ENCODE assay signal across 24 mouse cellular contexts in the genomic region with DNA sequence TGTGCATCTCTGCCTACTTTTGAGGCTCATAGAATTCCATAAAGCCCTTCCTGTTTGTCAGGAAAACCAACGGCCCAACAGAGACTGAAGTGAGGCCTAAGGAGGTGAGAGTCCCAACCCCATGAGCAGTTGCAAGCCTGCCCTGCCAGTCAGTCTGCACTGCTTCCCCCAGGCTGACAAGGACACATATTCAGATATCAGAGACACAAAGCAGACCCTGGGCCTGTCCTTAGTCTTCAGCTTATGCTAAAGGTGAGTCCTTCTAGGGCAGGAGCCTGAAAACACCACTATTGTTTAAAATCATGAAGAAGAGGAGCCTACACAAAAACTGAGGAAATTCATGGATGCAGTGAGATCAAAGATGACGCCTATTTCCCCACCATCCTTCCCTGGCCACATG. TPM values are rescaled to one million over a fixed set of nuclear protein-coding genes. Genes with fewer than 3 reads are reported as not detected.
DNase-seq lines count a peak whose midpoint lies in the region; ATAC-seq and TF ChIP-seq lines count a peak whose summit lies in the region.
"Had no signal": no experiment of that assay in that cellular context is flagged by ENCODE, and none has a peak within 500 bp of the region (broad histone marks: within the 10 kb centered on the region; RNA-seq: fewer than 3 reads in every experiment).

No protein-coding gene starts in this region.

- no peak overlapping the region for H3K4me2 ChIP-seq in forebrain, postnatal 0 days (ENCODE audit: low read depth)
- no peak overlapping the region for H3K4me2 ChIP-seq in liver, embryonic 11.5 days
- no peak overlapping the region for H3K4me2 ChIP-seq in liver, postnatal 0 days (ENCODE audit: low read depth, low read length)
- H3K4me2 ChIP-seq: embryonic facial prominence, embryonic 13.5 days; embryonic facial prominence, embryonic 15.5 days; forebrain, embryonic 13.5 days; forebrain, embryonic 15.5 days had no signal

- H3K36me3 ChIP-seq in forebrain, embryonic 10.5 days (replicated peaks), result no peaks in the 10 kb centered on the region
- H3K36me3 ChIP-seq in forebrain, postnatal 0 days (ENCODE audit: insufficient read depth), result no peaks in the 10 kb centered on the region
- no peaks in the 10 kb centered on the region for H3K36me3 ChIP-seq in heart, embryonic 10.5 days
- no peaks in the 10 kb centered on the region for H3K36me3 ChIP-seq in heart, adult 2 months (ENCODE audit: control insufficient read depth, insufficient read depth, low read length)
- no peaks in the 10 kb centered on the region for H3K36me3 ChIP-seq in liver, embryonic 11.5 days (ENCODE audit: control insufficient read depth, insufficient read depth, low read length)
- H3K36me3 ChIP-seq in liver, postnatal 0 days (replicated peaks; ENCODE audit: insufficient read depth, low read length), result no peaks in the 10 kb centered on the region
- H3K36me3 ChIP-seq: embryonic facial prominence, embryonic 13.5 days; embryonic facial prominence, embryonic 15.5 days; forebrain, embryonic 15.5 days; G1E had no signal

- peaks cover 9% of the 10 kb centered on the region for H3K4me1 ChIP-seq in forebrain, embryonic 10.5 days
- H3K4me1 ChIP-seq in forebrain, postnatal 0 days (ENCODE audit: insufficient read depth), result no peaks in the 10 kb centered on the region
- H3K4me1 ChIP-seq in heart, embryonic 10.5 days, result no peaks in the 10 kb centered on the region
- no peaks in the 10 kb centered on the region for H3K4me1 ChIP-seq in heart, adult 2 months (ENCODE audit: control insufficient read depth, insufficient read depth, low read length)
- no peaks in the 10 kb centered on the region for H3K4me1 ChIP-seq in liver, embryonic 11.5 days (replicated peaks; ENCODE audit: control insufficient read depth, insufficient read depth, low read length)
- H3K4me1 ChIP-seq in liver, postnatal 0 days (ENCODE audit: insufficient read depth), result no peaks in the 10 kb centered on the region
- H3K4me1 ChIP-seq: embryonic facial prominence, embryonic 15.5 days; forebrain, embryonic 15.5 days had no signal

- intact Hi-C loops in heart, adult 2 months (cut with DNase I), result no loop called here

- H3K79me2 ChIP-seq in heart, adult 2 months (replicated peaks; ENCODE audit: control insufficient read depth, insufficient read depth, low read length), result no peaks in the 10 kb centered on the region

- no peak for TF ChIP-seq EP300 in heart, adult 2 months (IDR thresholded peaks at IDR 0.05; ENCODE audit: insufficient read depth, low read depth, low read length)
- TF ChIP-seq EP300 in liver, postnatal 0 days (IDR thresholded peaks at IDR 0.05; ENCODE audit: low read depth), result no peak

- H3K9ac ChIP-seq in forebrain, postnatal 0 days, result no peak overlapping the region
- no peak overlapping the region for H3K9ac ChIP-seq in heart, adult 2 months (ENCODE audit: low read depth, low read length)
- H3K9ac ChIP-seq in liver, embryonic 11.5 days (ENCODE audit: low read depth, low read length), result no peak overlapping the region
- H3K9ac ChIP-seq in liver, postnatal 0 days (replicated peaks), result no peak overlapping the region
- H3K9ac ChIP-seq: embryonic facial prominence, embryonic 13.5 days; embryonic facial prominence, embryonic 15.5 days; forebrain, embryonic 13.5 days; forebrain, embryonic 15.5 days had no signal

- no peak overlapping the region for H3K27ac ChIP-seq in forebrain, embryonic 10.5 days
- H3K27ac ChIP-seq in forebrain, postnatal 0 days (ENCODE audit: low read depth, low read length), result no peak overlapping the region
- no peak overlapping the region for H3K27ac ChIP-seq in heart, embryonic 10.5 days
- no peak overlapping the region for H3K27ac ChIP-seq in heart, adult 2 months
- H3K27ac ChIP-seq in liver, embryonic 11.5 days (ENCODE audit: low read depth, low read length), result no peak overlapping the region
- no peak overlapping the region for H3K27ac ChIP-seq in liver, postnatal 0 days (ENCODE audit: low read depth)
- H3K27ac ChIP-seq: embryonic facial prominence, embryonic 13.5 days; embryonic facial prominence, embryonic 15.5 days; forebrain, embryonic 13.5 days; forebrain, embryonic 15.5 days had no signal

- no peak for TF ChIP-seq CTCF in forebrain, postnatal 0 days (IDR thresholded peaks at IDR 0.05; ENCODE audit: low read depth)
- no peak for TF ChIP-seq CTCF in heart, adult 2 months (IDR thresholded peaks at IDR 0.05)
- no peak for TF ChIP-seq CTCF in liver, postnatal 0 days (IDR thresholded peaks at IDR 0.05; ENCODE audit: low read depth)

- WGBS in forebrain, embryonic 10.5 days, result 85% methylated on average over 2 of the region's 2 CpGs
- WGBS in forebrain, postnatal 0 days, result 73% methylated on average over 2 of the region's 2 CpGs
- WGBS in heart, embryonic 10.5 days, result 70% methylated on average over 2 of the region's 2 CpGs
- 76% methylated on average over 2 of the region's 2 CpGs for WGBS in heart, adult 2 months
- WGBS in liver, embryonic 11.5 days, result 69% methylated on average over 2 of the region's 2 CpGs
- 74% methylated on average over 2 of the region's 2 CpGs for WGBS in liver, postnatal 0 days (ENCODE audit: insufficient replicate concordance)

- no peak for TF ChIP-seq POLR2A in heart, adult 2 months (IDR thresholded peaks at IDR 0.05; ENCODE audit: insufficient read depth, low read depth, low read length)

- peak; percentile 8 for DNase-seq in forebrain, embryonic 10.5 days (ENCODE audit: extremely low spot score, low spot score)
- DNase-seq in forebrain, postnatal 0 days, result no peak
- DNase-seq in heart, embryonic 10.5 days (ENCODE audit: low spot score), result peak; percentile 67
- DNase-seq in heart, adult 2 months, result no peak
- DNase-seq in liver, embryonic 11.5 days (ENCODE audit: low spot score), result peak; percentile 5
- no peak for DNase-seq in liver, postnatal 0 days
- DNase-seq in spleen, postnatal 10 days (ENCODE audit: low spot score in 2 of 2), result no peak
- DNase-seq: adrenal gland, adult 8-10 months; adrenal gland, postnatal 14 days; adrenal gland, postnatal 36 days; B cell, adult 2 months; cerebellum, adult 11-12 months; cerebellum, adult 2 months; cerebellum, adult 9-10 months; cerebellum, postnatal 10 days; cerebellum, postnatal 25 days had no signal

- no peak for ATAC-seq in forebrain, postnatal 0 days
- ATAC-seq in liver, embryonic 11.5 days (replicated peaks; ENCODE audit: low FRiP score), result no peak
- ATAC-seq in liver, postnatal 0 days, result no peak
- ATAC-seq: activated CD4-positive, CD25-positive, alpha-beta regulatory T cell, adult 4 months; CD4-positive, CD25-positive, alpha-beta regulatory T cell, adult 4 months; forebrain, embryonic 13.5 days; forebrain, embryonic 15.5 days had no signal

- H3K4me3 ChIP-seq in forebrain, embryonic 10.5 days, result no peak overlapping the region
- H3K4me3 ChIP-seq in forebrain, postnatal 0 days (ENCODE audit: low read depth, low read length), result no peak overlapping the region
- H3K4me3 ChIP-seq in heart, embryonic 10.5 days, result no peak overlapping the region
- H3K4me3 ChIP-seq in heart, adult 2 months, result no peak overlapping the region
- no peak overlapping the region for H3K4me3 ChIP-seq in liver, embryonic 11.5 days (ENCODE audit: low read depth, low read length)
- H3K4me3 ChIP-seq in liver, postnatal 0 days (ENCODE audit: low read depth, low read length), result no peak overlapping the region
- H3K4me3 ChIP-seq: embryonic facial prominence, embryonic 13.5 days; embryonic facial prominence, embryonic 15.5 days; erythroblast, embryonic 14.5 days; forebrain, embryonic 13.5 days; forebrain, embryonic 15.5 days had no signal

- no peaks in the 10 kb centered on the region for H3K9me3 ChIP-seq in forebrain, embryonic 10.5 days
- H3K9me3 ChIP-seq in forebrain, postnatal 0 days (ENCODE audit: low read length), result no peaks in the 10 kb centered on the region
- H3K9me3 ChIP-seq in heart, embryonic 10.5 days, result no peaks in the 10 kb centered on the region
- H3K9me3 ChIP-seq in liver, embryonic 11.5 days (ENCODE audit: control insufficient read depth, low read length), result no peaks in the 10 kb centered on the region
- H3K9me3 ChIP-seq in liver, postnatal 0 days (ENCODE audit: low read length), result no peaks in the 10 kb centered on the region
- H3K9me3 ChIP-seq: embryonic facial prominence, embryonic 13.5 days; embryonic facial prominence, embryonic 15.5 days; forebrain, embryonic 13.5 days; forebrain, embryonic 15.5 days; G1E had no signal

- 0 out of 2 replicates have a peak, but pooled peaks cover 6% of the 10 kb centered on the region for H3K27me3 ChIP-seq in forebrain, embryonic 10.5 days (ENCODE audit: poor library complexity, severe bottlenecking)
- no peaks in the 10 kb centered on the region for H3K27me3 ChIP-seq in forebrain, postnatal 0 days (ENCODE audit: insufficient read depth, low read length)
- peaks cover 6% of the 10 kb centered on the region; the same call in 1 of the 2 replicates for H3K27me3 ChIP-seq in heart, embryonic 10.5 days (ENCODE audit: insufficient read depth, poor library complexity, severe bottlenecking)
- no peaks in the 10 kb centered on the region for H3K27me3 ChIP-seq in heart, adult 2 months (ENCODE audit: control insufficient read depth, insufficient read depth, low read length)
- no peaks in the 10 kb centered on the region for H3K27me3 ChIP-seq in liver, embryonic 11.5 days (replicated peaks; ENCODE audit: control insufficient read depth, insufficient read depth, low read length)
- no peaks in the 10 kb centered on the region for H3K27me3 ChIP-seq in liver, postnatal 0 days (ENCODE audit: insufficient read depth, low read length)
- H3K27me3 ChIP-seq: embryonic facial prominence, embryonic 15.5 days; forebrain, embryonic 13.5 days; forebrain, embryonic 15.5 days had no signal

RNA-seq across cellular contexts. Expression of gene Pknox2, which starts 13.5 kb away (rescaled TPM):
- polyA plus RNA-seq in forebrain, embryonic 10.5 days (2016; fragmentation: Nextera tagmentation; extraction: Ambion mirVana), result 35.3 and 36.8 TPM in 2 replicates
- total RNA-seq in forebrain, postnatal 0 days (2014; rRNA removed), result 20.9 and 26.1 TPM in 2 replicates
- polyA plus RNA-seq in forebrain, postnatal 0 days (2015; fragmentation: Nextera tagmentation; extraction: Ambion mirVana), result 26.3 and 27.9 TPM in 2 replicates
- polyA plus RNA-seq in heart, embryonic 10.5 days (2016; fragmentation: Nextera tagmentation; extraction: Ambion mirVana), result 8.8 and 9.1 TPM in 2 replicates
- total RNA-seq in heart, adult 2 months (2021), result 1 to 10 TPM; 7.8 to 9.0 TPM
- polyA plus RNA-seq in heart, adult 2 months (2012; rRNA removed), result 9.9 and 13.5 TPM in 2 replicates
- 2.9 TPM in 2 replicates for polyA plus RNA-seq in liver, embryonic 11.5 days (2014; fragmentation: Nextera tagmentation; extraction: Ambion mirVana)
- polyA plus RNA-seq in liver, postnatal 0 days (2015; fragmentation: Nextera tagmentation; extraction: Ambion mirVana), result 0.18 and 0.27 TPM in 2 replicates
- polyA plus RNA-seq: activated CD4-positive, CD25-positive, alpha-beta regulatory T cell, adult 4 months; CD4-positive, CD25-positive, alpha-beta regulatory T cell, adult 4 months; erythroblast, embryonic 14.5 days; G1E had no signal

RNA-seq across cellular contexts. Expression of gene Tmem218, which starts 47.3 kb away (rescaled TPM):
- 12.6 and 12.9 TPM in 2 replicates for polyA plus RNA-seq in forebrain, embryonic 10.5 days (2016; fragmentation: Nextera tagmentation; extraction: Ambion mirVana)
- total RNA-seq in forebrain, postnatal 0 days (2014; rRNA removed), result 4.8 and 8.4 TPM in 2 replicates
- 10.3 and 12.8 TPM in 2 replicates for polyA plus RNA-seq in forebrain, postnatal 0 days (2015; fragmentation: Nextera tagmentation; extraction: Ambion mirVana)
- 7.7 and 9.0 TPM in 2 replicates for polyA plus RNA-seq in heart, embryonic 10.5 days (2016; fragmentation: Nextera tagmentation; extraction: Ambion mirVana)
- 1 to 10 TPM; 6.6 to 7.1 TPM for total RNA-seq in heart, adult 2 months (2021)
- polyA plus RNA-seq in heart, adult 2 months (2012; rRNA removed), result 4.2 and 7.7 TPM in 2 replicates
- 5.8 and 6.7 TPM in 2 replicates for polyA plus RNA-seq in liver, embryonic 11.5 days (2014; fragmentation: Nextera tagmentation; extraction: Ambion mirVana)
- 2.7 and 3.3 TPM in 2 replicates for polyA plus RNA-seq in liver, postnatal 0 days (2015; fragmentation: Nextera tagmentation; extraction: Ambion mirVana)

Comparison
In these comparisons a context has a peak if more than half of its experiments do, and no peak if none do; other contexts are left out.
1. DNase-seq: peak in forebrain, embryonic 10.5 days (single experiment), heart, embryonic 10.5 days (single experiment) and liver, embryonic 11.5 days (single experiment); none in forebrain, postnatal 0 days (single experiment), heart, adult 2 months (0 of 2), liver, postnatal 0 days (single experiment) and spleen, postnatal 10 days (0 of 2).